Mouse (Mus musculus) embryonic facial prominence, embryonic 12.5 days (tissue): Measurements from ENCODE around the gene Srebf2. TPM values are rescaled to one million over a fixed set of nuclear protein-coding genes. Genes with fewer than 3 reads are reported as not detected.
A peak's percentile ranks its signal among the peaks of the same experiment; 100 is the strongest.

Experiments
- ATAC-seq: fragments of 200-750 bp; cut with Nextera tagmentation; 2 replicates; pipeline ENCODE4 v1.8.0; 2017; ENCODE audit not compliant: insufficient number of reproducible peaks, insufficient read depth, low FRiP score, low TSS enrichment
- H3K27ac ChIP-seq: fragments of 300-500 bp; sonication (generic); 2 replicates; pipeline ENCODE4 v1.5.1; 2016; ENCODE audit warnings: mild to moderate bottlenecking
- H3K27me3 ChIP-seq: fragments of 300-500 bp; sonication (generic); 2 replicates; pipeline ENCODE4 v1.6.1; 2016; ENCODE audit warnings: mild to moderate bottlenecking, moderate library complexity
- H3K36me3 ChIP-seq: fragments of 300-500 bp; sonication (generic); 2 replicates; pipeline ENCODE4 v1.6.1; 2016; ENCODE audit warnings: mild to moderate bottlenecking
- H3K4me1 ChIP-seq: fragments of 300-500 bp; sonication (generic); 2 replicates; pipeline ENCODE4 v1.6.1; 2016
- H3K4me2 ChIP-seq: fragments of 300-500 bp; sonication (generic); replicated peaks from 2 replicates; pipeline ENCODE4 v1.6.1; 2016; ENCODE audit warnings: mild to moderate bottlenecking, moderate library complexity
- H3K4me3 ChIP-seq: fragments of 300-500 bp; sonication (generic); 2 replicates; pipeline ENCODE4 v1.5.1; 2016; ENCODE audit warnings: mild to moderate bottlenecking
- H3K9ac ChIP-seq: fragments of 300-500 bp; sonication (generic); 2 replicates; pipeline ENCODE4 v1.6.1; 2016; ENCODE audit warnings: mild to moderate bottlenecking, moderate library complexity
- H3K9me3 ChIP-seq: fragments of 300-500 bp; sonication (generic); 2 replicates; pipeline ENCODE4 v1.6.1; 2016; ENCODE audit warnings: mild to moderate bottlenecking, moderate library complexity
- WGBS: fragments of 180-500 bp; shearing (Covaris S2); methylation state at CpG from one replicate; pipeline ENCODE4 v1.1.7; 2016; 5-methylcytosine and 5-hydroxymethylcytosine counted together
- polyA plus RNA-seq: library from polyadenylated mRNA; unstranded; fragments of >200 nt; fragmentation: Nextera tagmentation; extraction: Ambion mirVana; gene quantifications from 2 replicates; pipeline ENCODE4 v1.2.1, GENCODE M21; 2016

Gene Srebf2
- polyA plus RNA-seq, 1 experiment from 2014 or later = 200 TPM

- no peak for ATAC-seq
- Histone ChIP-seq H3K27me3 (peaks cover 98% of the 10 kb centered on the region), H3K4me2 (peak overlapping the region; percentile 85; the same call in 1 of the 2 replicates), H3K4me1 (peaks cover 34% of the 10 kb centered on the region), H3K4me3 (peak overlapping the region; percentile 41), H3K9ac (no peak overlapping the region), H3K36me3 (peaks cover 2% of the 10 kb centered on the region), H3K27ac (no peak overlapping the region), H3K9me3 (no peaks in the 10 kb centered on the region)
- WGBS = under 1% methylated on average over 10 of the region's 11 CpGs
Measured at GRCm38 (mm10) chr15:82211281-82211680, 64.3 kb downstream of the Srebf2 start.

DNA sequence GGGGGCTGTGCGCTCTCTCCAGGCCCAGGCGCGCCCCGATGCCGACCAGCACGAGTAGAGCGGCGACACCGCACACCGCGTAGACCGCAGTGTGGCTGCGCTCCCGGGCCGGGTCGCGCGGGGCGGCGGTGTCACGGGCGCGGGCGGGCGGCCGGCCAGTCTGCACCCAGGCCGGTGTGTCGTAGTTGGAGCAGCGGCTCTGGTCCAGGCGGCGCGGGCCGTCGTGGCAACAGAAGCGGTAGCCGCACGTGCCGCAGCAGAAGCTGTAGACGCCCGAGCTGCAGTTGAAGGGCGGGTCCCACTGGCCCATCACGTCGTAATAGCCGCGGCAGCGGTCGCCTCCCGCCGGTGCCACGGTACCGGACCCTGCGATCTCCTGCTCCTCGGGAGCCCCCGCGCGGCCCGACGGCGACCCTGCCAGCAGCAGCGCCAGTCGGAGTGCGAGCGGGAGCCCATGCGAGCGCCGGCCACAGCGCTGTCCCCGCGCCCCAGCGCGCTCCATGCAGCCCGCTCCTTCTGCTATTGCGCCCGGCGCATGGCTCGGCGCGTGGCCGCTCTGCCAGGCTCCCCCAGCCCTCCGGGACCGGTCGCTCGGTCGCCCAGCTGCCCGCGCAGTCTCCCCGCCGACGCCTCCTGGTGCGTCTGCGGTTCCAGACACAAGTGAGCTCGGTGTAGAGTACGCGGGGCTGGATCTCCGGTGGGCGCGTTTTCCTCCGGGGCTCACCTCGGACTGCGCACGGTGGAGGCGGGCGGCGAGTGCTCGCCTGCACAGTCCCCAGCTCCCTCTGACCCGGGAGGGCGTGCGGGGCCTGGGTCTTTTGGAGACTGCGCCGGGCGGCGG lies 65.2 kb downstream of the Srebf2 start:
- Histone ChIP-seq H3K9me3 (no peaks in the 10 kb centered on the region), H3K9ac (peak overlapping the region; percentile 48), H3K4me3 (peak overlapping the region; percentile 41), H3K27ac (no peak overlapping the region), H3K4me2 (peak overlapping the region; percentile 85), H3K27me3 (peaks cover 98% of the 10 kb centered on the region), H3K4me1 (peaks cover 34% of the 10 kb centered on the region), H3K36me3 (no peaks in the 10 kb centered on the region)
- WGBS = under 1% methylated on average over 101 of the region's 112 CpGs
- ATAC-seq = peak; percentile 54

GRCm38 (mm10) chr15:82212752-82213063 lies 65.7 kb downstream of the Srebf2 start, which contains the start of gene Shisa8:
Gene Shisa8 (minus strand): TSS chr15:82212815.
- ATAC-seq = no peak

DNA sequence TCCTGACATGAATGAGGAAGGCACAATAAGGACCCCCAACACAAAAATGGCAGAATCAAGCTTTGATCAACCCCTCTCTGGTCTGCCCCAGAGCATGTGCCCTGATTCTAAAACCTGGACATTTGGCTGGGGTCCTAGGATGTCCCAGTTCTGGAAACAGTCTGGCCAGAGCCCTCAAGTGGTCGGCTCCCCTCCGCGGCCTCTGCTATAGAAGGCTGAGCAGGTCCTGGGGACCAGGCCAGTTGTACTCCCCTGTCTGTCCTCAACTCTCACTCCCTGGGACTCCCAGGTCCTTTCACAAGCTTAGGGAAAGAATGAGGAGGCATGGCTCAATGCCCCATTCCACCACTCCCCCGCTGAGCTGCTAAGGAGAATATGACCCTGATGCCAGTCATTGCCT lies 66.2 kb downstream of the Srebf2 start:
- H3K4me3 ChIP-seq = peak overlapping the region; percentile 41
- H3K4me2 ChIP-seq = peak overlapping the region; percentile 85; the same call in 1 of the 2 replicates

More at GRCm38 (mm10) chr15:82212752-82213063, 65.7 kb downstream of the Srebf2 start, which contains the start of gene Shisa8:
- WGBS = 0% methylated on average over 14 of the region's 34 CpGs
- peaks cover 95% of the 10 kb centered on the region for H3K27me3 ChIP-seq
- H3K36me3 ChIP-seq = no peaks in the 10 kb centered on the region
- H3K9ac ChIP-seq = peak within 1 kb of the TSS; percentile 48
- H3K4me3 ChIP-seq = peak within 1 kb of the TSS; percentile 41
- peaks cover 31% of the 10 kb centered on the region for H3K4me1 ChIP-seq
- H3K9me3 ChIP-seq = no peaks in the 10 kb centered on the region
- H3K27ac ChIP-seq = no peak within 1 kb of the TSS
- peak within 1 kb of the TSS; percentile 85 for H3K4me2 ChIP-seq

GRCm38 (mm10) chr15:82215332-82216046 lies 68.5 kb downstream of the Srebf2 start:
- 35% methylated on average over 11 of the region's 11 CpGs for WGBS
- no peak overlapping the region for H3K4me3 ChIP-seq
- H3K4me1 ChIP-seq = peaks cover 31% of the 10 kb centered on the region
- H3K36me3 ChIP-seq = no peaks in the 10 kb centered on the region
- H3K9ac ChIP-seq = no peak overlapping the region
- no peak overlapping the region for H3K27ac ChIP-seq
- H3K27me3 ChIP-seq = peaks cover 82% of the 10 kb centered on the region
- no peak overlapping the region for H3K4me2 ChIP-seq
- no peak for ATAC-seq
- no peaks in the 10 kb centered on the region for H3K9me3 ChIP-seq

More for the DNA sequence above, 66.2 kb downstream of the Srebf2 start:
- WGBS = 7% methylated on average over 4 of the region's 4 CpGs
- Histone ChIP-seq H3K4me1 (peaks cover 31% of the 10 kb centered on the region), H3K36me3 (no peaks in the 10 kb centered on the region), H3K9me3 (no peaks in the 10 kb centered on the region), H3K27ac (no peak overlapping the region), H3K9ac (no peak overlapping the region), H3K27me3 (peaks cover 95% of the 10 kb centered on the region)
- no peak for ATAC-seq

DNA sequence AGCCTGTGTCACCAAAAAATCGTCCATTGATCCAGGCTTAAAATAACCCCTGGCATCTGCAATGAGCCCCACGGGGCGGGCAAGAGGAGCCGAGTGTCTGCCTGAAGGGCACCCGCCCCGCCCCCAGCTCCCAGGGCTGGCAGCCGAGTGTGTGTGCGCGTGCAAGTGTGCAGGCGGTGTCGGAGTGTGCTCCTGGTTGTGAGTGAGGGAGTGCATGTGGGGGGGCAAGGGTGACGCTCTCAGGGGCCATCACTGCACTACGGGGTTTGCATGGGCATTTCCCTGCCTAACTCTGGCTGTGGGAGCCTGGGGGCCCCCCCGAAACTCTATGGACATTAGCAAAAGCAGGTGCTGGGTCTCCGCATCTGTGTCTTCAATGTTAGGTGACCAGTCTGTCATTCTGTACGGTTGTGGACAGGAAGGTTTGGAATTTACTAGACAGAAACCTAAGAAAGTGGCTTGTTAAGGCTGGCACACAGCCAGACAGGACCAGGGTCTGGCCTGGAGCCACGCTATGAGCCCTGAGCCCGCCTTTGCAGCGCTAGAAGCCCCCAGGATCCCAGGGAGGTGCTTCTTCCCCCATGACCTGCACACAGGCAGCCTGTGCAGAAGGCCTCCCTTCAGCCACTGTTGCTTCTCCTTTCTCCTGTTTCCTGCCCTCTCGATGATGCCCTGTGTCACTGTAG lies 69.3 kb downstream of the Srebf2 start:
- ATAC-seq = no peak
- no peak overlapping the region for H3K9ac ChIP-seq
- H3K4me2 ChIP-seq = no peak overlapping the region
- no peak overlapping the region for H3K27ac ChIP-seq
- peaks cover 82% of the 10 kb centered on the region for H3K27me3 ChIP-seq
- WGBS = 39% methylated on average over 20 of the region's 20 CpGs
- no peak overlapping the region for H3K4me3 ChIP-seq
- H3K9me3 ChIP-seq = no peaks in the 10 kb centered on the region
- peaks cover 25% of the 10 kb centered on the region for H3K4me1 ChIP-seq
- H3K36me3 ChIP-seq = no peaks in the 10 kb centered on the region

DNA sequence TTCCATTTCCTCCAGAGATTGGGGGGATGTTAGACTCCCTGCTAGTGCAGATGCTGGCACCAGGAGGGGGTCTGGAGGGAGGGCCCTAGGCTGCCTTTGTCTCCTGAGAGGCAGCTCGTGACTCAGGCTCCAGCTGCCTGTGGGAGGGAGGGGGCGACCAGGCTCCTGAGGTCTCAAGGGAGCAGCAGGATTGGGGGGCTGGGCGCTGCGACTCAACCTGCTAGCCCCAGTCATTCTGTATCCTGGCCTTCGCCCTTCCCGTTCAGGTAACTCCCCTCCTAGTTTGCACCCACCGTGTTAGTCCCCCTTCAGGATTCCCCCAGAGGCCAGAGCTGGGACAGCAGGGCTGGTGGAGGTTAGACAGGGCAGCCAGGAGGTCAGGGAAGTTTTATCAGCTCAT lies 70.1 kb downstream of the Srebf2 start:
- no peak overlapping the region for H3K4me2 ChIP-seq
- peaks cover 74% of the 10 kb centered on the region for H3K27me3 ChIP-seq
- H3K27ac ChIP-seq = no peak overlapping the region
- no peaks in the 10 kb centered on the region for H3K9me3 ChIP-seq
- no peaks in the 10 kb centered on the region for H3K36me3 ChIP-seq
- H3K4me3 ChIP-seq = no peak overlapping the region
- ATAC-seq = no peak
- 13% methylated on average over 7 of the region's 7 CpGs for WGBS
- H3K9ac ChIP-seq = no peak overlapping the region
- H3K4me1 ChIP-seq = peaks cover 18% of the 10 kb centered on the region

GRCm38 (mm10) chr15:82217980-82218379 lies 71.0 kb downstream of the Srebf2 start:
- no peak overlapping the region for H3K4me3 ChIP-seq
- H3K4me1 ChIP-seq = peaks cover 12% of the 10 kb centered on the region; the same call in 1 of the 2 replicates
- no peaks in the 10 kb centered on the region for H3K36me3 ChIP-seq
- no peaks in the 10 kb centered on the region for H3K9me3 ChIP-seq
- WGBS = 22% methylated on average over 9 of the region's 9 CpGs
- no peak overlapping the region for H3K27ac ChIP-seq
- H3K4me2 ChIP-seq = no peak overlapping the region
- no peak overlapping the region for H3K9ac ChIP-seq
- ATAC-seq = no peak
- H3K27me3 ChIP-seq = peaks cover 73% of the 10 kb centered on the region

DNA sequence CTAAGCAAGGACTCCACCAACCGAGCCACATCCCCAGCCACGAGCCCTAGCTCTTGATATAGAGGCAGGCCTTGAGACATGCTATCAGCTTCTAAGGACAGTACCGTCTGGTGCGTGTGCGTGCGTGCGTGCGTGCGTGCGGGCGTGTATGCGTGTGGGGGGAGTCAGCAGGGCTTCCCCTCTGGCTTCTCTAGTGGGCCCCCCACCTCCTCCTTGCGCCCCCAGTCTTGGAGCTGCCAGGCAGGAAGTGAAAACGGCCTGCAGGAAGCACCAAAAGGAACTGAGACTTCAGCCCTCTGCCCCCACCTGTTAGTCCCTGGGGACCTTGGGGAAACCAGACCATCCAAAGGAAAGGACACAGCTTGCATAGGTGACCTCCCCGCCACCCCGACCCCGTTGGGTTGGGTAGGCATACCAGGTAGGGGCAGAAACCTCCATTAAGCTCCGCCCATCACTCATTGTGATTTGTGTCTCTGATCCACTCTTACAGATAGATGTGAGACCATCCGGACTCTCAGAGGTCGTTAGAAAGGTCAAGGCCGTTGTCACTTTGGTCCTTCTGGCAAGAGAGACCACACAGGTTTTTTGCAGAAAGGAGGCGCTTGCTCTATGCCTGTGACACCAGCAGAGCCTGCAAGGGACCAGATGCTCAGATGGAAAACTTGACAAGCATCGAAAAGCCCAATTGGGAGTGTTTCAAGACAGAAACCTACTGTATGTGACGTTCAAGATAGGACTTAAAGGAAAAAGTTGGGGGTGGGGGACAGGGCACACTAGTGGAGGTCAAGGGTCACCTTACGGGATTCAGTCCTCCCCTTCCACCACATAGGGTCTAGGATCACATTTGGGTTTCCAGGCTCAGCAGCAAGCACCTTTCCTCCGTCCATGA lies 72.0 kb downstream of the Srebf2 start:
- H3K27ac ChIP-seq = no peak overlapping the region
- peaks cover 74% of the 10 kb centered on the region for H3K27me3 ChIP-seq
- ATAC-seq = no peak
- 76% methylated on average over 26 of the region's 26 CpGs for WGBS
- no peaks in the 10 kb centered on the region for H3K9me3 ChIP-seq
- no peak overlapping the region for H3K9ac ChIP-seq
- no peak overlapping the region for H3K4me3 ChIP-seq
- H3K4me1 ChIP-seq = peaks cover 19% of the 10 kb centered on the region
- no peaks in the 10 kb centered on the region for H3K36me3 ChIP-seq
- no peak overlapping the region for H3K4me2 ChIP-seq

GRCm38 (mm10) chr15:82220003-82220675 lies 73.2 kb downstream of the Srebf2 start:
- ATAC-seq = no peak
- WGBS = 66% methylated on average over 11 of the region's 12 CpGs
- no peak overlapping the region for H3K4me2 ChIP-seq

More at GRCm38 (mm10) chr15:82220003-82220675, 73.2 kb downstream of the Srebf2 start:
- H3K9ac ChIP-seq = no peak overlapping the region
- H3K9me3 ChIP-seq = no peaks in the 10 kb centered on the region
- H3K27me3 ChIP-seq = peaks cover 74% of the 10 kb centered on the region
- no peaks in the 10 kb centered on the region for H3K36me3 ChIP-seq
- peaks cover 26% of the 10 kb centered on the region for H3K4me1 ChIP-seq
- no peak overlapping the region for H3K4me3 ChIP-seq
- no peak overlapping the region for H3K27ac ChIP-seq
